Mouse (Mus musculus) left cerebral cortex, adult 9 months (tissue): ENCODE data around the gene Cdrt4.

Experiments used
- DNase-seq, 2 experiments: peaks; one replicate each; pipeline ENCODE4 v3.0.0; 2022; ENCODE audit warnings: low spot score in 2 of 2

Cdrt4 gene

GRCm38 (mm10) chr11:62940176-62940575 is 10.8 kb upstream of the Cdrt4 start:
- DNase-seq: no peak

- no peak for DNase-seq
Observed at GRCm38 (mm10) chr11:62943538-62943937, 7.5 kb upstream of the Cdrt4 start.

GRCm38 (mm10) chr11:62945514-62945913 is 5.5 kb upstream of the Cdrt4 start:
- no peak for DNase-seq

GRCm38 (mm10) chr11:62949548-62949947 is 1.4 kb upstream of the Cdrt4 start:
- DNase-seq: no peak

- no peak for DNase-seq
Observed at GRCm38 (mm10) chr11:62954766-62955165, 3.8 kb downstream of the Cdrt4 start.

GRCm38 (mm10) chr11:62955186-62955585 is 4.2 kb downstream of the Cdrt4 start:
- DNase-seq: no peak

GRCm38 (mm10) chr11:62955776-62956175 is 4.8 kb downstream of the Cdrt4 start:
- no peak for DNase-seq

- DNase-seq: no peak
Observed at GRCm38 (mm10) chr11:62957626-62958180, 6.7 kb downstream of the Cdrt4 start.

- no peak for DNase-seq
Observed at GRCm38 (mm10) chr11:62963292-62963691, 12.3 kb downstream of the Cdrt4 start.

GRCm38 (mm10) chr11:62966424-62966764 is 15.4 kb downstream of the Cdrt4 start:
- no peak for DNase-seq

- peak; percentile 13 to 19 for DNase-seq
Observed at GRCm38 (mm10) chr11:62966765-62967633, 16.0 kb downstream of the Cdrt4 start.

GRCm38 (mm10) chr11:62977176-62977575 is 26.2 kb downstream of the Cdrt4 start:
- no peak for DNase-seq

- no peak for DNase-seq
Observed at GRCm38 (mm10) chr11:62978886-62979285, 27.9 kb downstream of the Cdrt4 start.

GRCm38 (mm10) chr11:62981729-62982128 is 30.7 kb downstream of the Cdrt4 start:
- DNase-seq: no peak

- DNase-seq: no peak
Observed at GRCm38 (mm10) chr11:62983793-62984192, 32.8 kb downstream of the Cdrt4 start.

GRCm38 (mm10) chr11:62984365-62984764 is 33.4 kb downstream of the Cdrt4 start:
- no peak for DNase-seq

- DNase-seq: no peak
Observed at GRCm38 (mm10) chr11:62985075-62985474, 34.1 kb downstream of the Cdrt4 start.

GRCm38 (mm10) chr11:62986578-62986977 is 35.6 kb downstream of the Cdrt4 start:
- DNase-seq: no peak

GRCm38 (mm10) chr11:62990150-62990685 is 39.2 kb downstream of the Cdrt4 start:
- no peak for DNase-seq

- no peak for DNase-seq
Observed at GRCm38 (mm10) chr11:62990811-62991210, 39.8 kb downstream of the Cdrt4 start.

GRCm38 (mm10) chr11:62992545-62993242 is 41.7 kb downstream of the Cdrt4 start:
- DNase-seq: no peak

- no peak for DNase-seq
Observed at GRCm38 (mm10) chr11:62995066-62995754, 44.2 kb downstream of the Cdrt4 start.
